Mouse (Mus musculus) CH12.LX (cell line): ENCODE measurements around the gene Zfp84.

Experiments
- CTCF ChIP-seq, 2 experiments: IDR thresholded peaks in 1 of 2; conservative IDR thresholded peaks in 1 of 2; 2 replicates each; pipeline ENCODE4 v1.5.1; 2011 to 2012; ENCODE audit warnings: low read depth in 2 of 2, low read length in 2 of 2, improper control_type of control experiment in 1 of 2, inconsistent platforms in 1 of 2, mild to moderate bottlenecking in 1 of 2, moderate library complexity in 1 of 2
- EP300 ChIP-seq: IDR thresholded peaks from 2 replicates; pipeline ENCODE4 v1.6.1; 2011; ENCODE audit warnings: low read length, improper control_type of control experiment
- KAT2A ChIP-seq: IDR thresholded peaks from 2 replicates; pipeline ENCODE4 v1.6.1; 2012; ENCODE audit warnings: low read length, improper control_type of control experiment, inconsistent platforms; ENCODE audit not compliant: insufficient replicate concordance
- MAFK ChIP-seq: IDR thresholded peaks from 2 replicates; pipeline ENCODE4 v1.6.1; 2011; ENCODE audit warnings: low read length, improper control_type of control experiment; ENCODE audit not compliant: insufficient replicate concordance
- MAX ChIP-seq: IDR thresholded peaks from 2 replicates; pipeline ENCODE4 v1.6.1; 2011; ENCODE audit warnings: low read length, improper control_type of control experiment
- MAZ ChIP-seq: IDR thresholded peaks from 2 replicates; pipeline ENCODE4 v1.6.1; 2012; ENCODE audit warnings: low read depth, mild to moderate bottlenecking, inconsistent platforms, low read length, improper control_type of control experiment, moderate library complexity
- POLR2A ChIP-seq: IDR thresholded peaks from 2 replicates; pipeline ENCODE4 v1.6.1; 2011; ENCODE audit warnings: low read depth, mild to moderate bottlenecking, improper control_type of control experiment, low read length
- RAD21 ChIP-seq: IDR thresholded peaks from 2 replicates; pipeline ENCODE4 v1.6.1; 2011; ENCODE audit warnings: low read depth, mild to moderate bottlenecking, low read length, improper control_type of control experiment, moderate library complexity
- SIN3A ChIP-seq: IDR thresholded peaks from 2 replicates; pipeline ENCODE4 v1.6.1; 2012; ENCODE audit warnings: low read length, improper control_type of control experiment, inconsistent platforms
- USF2 ChIP-seq: conservative IDR thresholded peaks from 2 replicates; pipeline ENCODE4 v1.6.1; 2011; ENCODE audit warnings: low read depth, low read length, improper control_type of control experiment

- TF ChIP-seq POLR2A (no peak), RAD21 (no peak), CTCF (conservative IDR thresholded peaks at IDR 0.05 in 1 of 2, IDR thresholded peaks at IDR 0.05 in 1 of 2; ENCODE audit: low read depth in 2 of 2, low read length in 2 of 2) (no peak), MAZ (no peak), SIN3A (no peak), KAT2A (no peak), USF2 (no peak), MAFK (no peak), MAX (no peak), EP300 (no peak)
Observed at GRCm38 (mm10) chr7:29776568-29776967, 8.2 kb downstream of the Zfp84 start.
